Mouse (Mus musculus) kidney, postnatal 14 days (tissue): ENCODE data around the gene Hnrnpa3.
"Not testable (repeated sequence)": the region's sequence is repeated elsewhere in the genome, so short reads cannot be mapped to it uniquely, and the experiment has no call there.

Source experiments
- DNase-seq: peaks from one replicate; pipeline ENCODE4 v3.0.0; 2022; ENCODE audit warnings: mixed read lengths

The Hnrnpa3 gene

GRCm38 (mm10) chr2:75681439-75681838 is 22.4 kb downstream of the Hnrnpa3 start:
- DNase-seq: peak; percentile 69

- peak; percentile 74 for DNase-seq
These were observed 24.1 kb downstream of the Hnrnpa3 start for GRCm38 (mm10) chr2:75682978-75683709.

- DNase-seq: no peak
These were observed 25.5 kb downstream of the Hnrnpa3 start for GRCm38 (mm10) chr2:75684526-75684925.

GRCm38 (mm10) chr2:75685458-75685861 is 26.4 kb downstream of the Hnrnpa3 start:
- no peak for DNase-seq

GRCm38 (mm10) chr2:75687040-75687749 is 28.1 kb downstream of the Hnrnpa3 start:
- DNase-seq: no peak

- no peak for DNase-seq
These were observed 29.8 kb downstream of the Hnrnpa3 start for GRCm38 (mm10) chr2:75688901-75689300.

- no peak for DNase-seq
These were observed 30.6 kb downstream of the Hnrnpa3 start for GRCm38 (mm10) chr2:75689482-75690158.

GRCm38 (mm10) chr2:75690656-75691055 is 31.6 kb downstream of the Hnrnpa3 start:
- DNase-seq: no peak

- DNase-seq: no peak
These were observed 32.3 kb downstream of the Hnrnpa3 start for GRCm38 (mm10) chr2:75691316-75691715.

GRCm38 (mm10) chr2:75692369-75692768 is 33.3 kb downstream of the Hnrnpa3 start:
- DNase-seq: no peak

GRCm38 (mm10) chr2:75694926-75695325 is 35.9 kb downstream of the Hnrnpa3 start:
- not testable (repeated sequence) for DNase-seq

- no peak for DNase-seq
These were observed 36.8 kb downstream of the Hnrnpa3 start for GRCm38 (mm10) chr2:75695676-75696350.

- no peak for DNase-seq
These were observed 37.3 kb downstream of the Hnrnpa3 start for GRCm38 (mm10) chr2:75696371-75696770.

GRCm38 (mm10) chr2:75697222-75697621 is 38.2 kb downstream of the Hnrnpa3 start:
- no peak for DNase-seq

GRCm38 (mm10) chr2:75698007-75698406 is 38.9 kb downstream of the Hnrnpa3 start:
- DNase-seq: no peak

- DNase-seq: no peak
These were observed 39.8 kb downstream of the Hnrnpa3 start for GRCm38 (mm10) chr2:75698874-75699273.

GRCm38 (mm10) chr2:75700543-75700942 is 41.5 kb downstream of the Hnrnpa3 start:
- no peak for DNase-seq

GRCm38 (mm10) chr2:75701207-75701606 is 42.1 kb downstream of the Hnrnpa3 start:
- no peak for DNase-seq

- DNase-seq: no peak
These were observed 42.9 kb downstream of the Hnrnpa3 start for GRCm38 (mm10) chr2:75701822-75702587.

GRCm38 (mm10) chr2:75702588-75702976 is 43.5 kb downstream of the Hnrnpa3 start:
- DNase-seq: no peak

GRCm38 (mm10) chr2:75703375-75704181 is 44.5 kb downstream of the Hnrnpa3 start:
- peak; percentile 97 for DNase-seq
